Mouse (Mus musculus): ENCODE measurements around the gene Kazn. TPM values are rescaled to one million over a fixed set of nuclear protein-coding genes. Genes with fewer than 3 reads are reported as not detected.

Gene Kazn
- polyA plus RNA-seq, 1 experiment from 2014 or later = not detected

DNA sequence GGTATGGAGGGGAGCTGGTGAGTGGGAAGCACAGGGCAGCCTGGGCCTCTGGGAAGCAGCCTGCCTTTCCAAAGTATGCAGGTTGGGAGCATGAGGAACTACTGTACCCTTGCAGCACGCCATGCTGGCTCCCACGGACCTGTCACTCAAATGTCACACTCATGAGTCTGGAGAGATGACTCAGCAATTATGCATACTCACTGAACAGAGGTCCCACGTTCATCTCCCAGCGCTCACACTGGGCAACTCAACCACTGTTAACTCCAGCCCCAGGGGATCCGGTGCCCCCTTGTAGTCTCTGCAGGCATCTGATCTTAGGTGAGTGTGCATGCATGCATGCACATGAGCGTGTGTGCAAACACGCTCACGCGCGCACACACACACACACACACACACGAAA lies 184.6 kb downstream of the Kazn start:
- peaks cover 91% of the 10 kb centered on the region; the same call in 1 of the 2 replicates for H3K79me2 ChIP-seq (ENCODE audit: inconsistent target)
- no peak overlapping the region for H3K4me3 ChIP-seq (ENCODE audit: inconsistent target)
- 65% methylated on average over 11 of the region's 11 CpGs for WGBS (ENCODE audit: missing documents)
- H3K27ac ChIP-seq = no peak overlapping the region
- no peaks in the 10 kb centered on the region; the same call in 1 of the 2 replicates for H3K36me3 ChIP-seq (ENCODE audit: inconsistent target)

DNA sequence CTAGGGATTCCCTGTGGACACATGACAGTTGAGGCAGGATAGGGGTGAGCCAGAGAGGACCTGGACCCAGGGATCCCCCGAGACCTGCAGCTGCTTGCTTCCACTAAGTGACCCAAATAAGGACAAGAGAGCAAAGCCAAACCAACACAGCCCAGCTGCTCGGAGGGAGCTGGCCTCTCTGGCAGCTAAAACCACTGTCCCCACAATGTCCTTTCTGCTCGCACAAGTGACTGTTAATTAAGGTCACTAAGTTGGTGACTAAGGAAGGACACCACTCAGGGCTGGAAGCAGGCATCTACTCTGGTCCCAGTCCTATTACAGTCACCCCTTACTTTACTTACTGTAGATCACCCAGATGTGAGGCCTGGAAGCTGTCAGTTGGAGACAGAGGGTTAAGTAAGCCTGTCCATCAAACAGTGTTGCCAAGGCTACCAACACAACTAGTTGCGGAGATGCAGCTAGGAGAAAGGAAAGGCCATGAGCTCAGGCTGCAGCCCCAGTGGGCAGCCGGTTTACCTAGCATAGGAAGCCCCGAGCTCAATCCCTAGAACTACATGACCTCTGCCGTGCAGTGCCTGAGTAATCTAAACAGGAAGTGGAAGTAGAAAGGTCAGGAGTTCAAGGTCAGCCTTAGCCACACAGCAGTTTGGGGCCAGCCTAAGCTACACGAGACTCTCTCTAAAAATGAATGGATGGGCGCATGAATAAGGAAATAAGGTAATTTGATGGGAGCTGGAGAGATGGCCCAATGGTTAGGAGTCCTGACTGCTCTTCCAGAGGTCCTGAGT lies 185.3 kb downstream of the Kazn start:
- 74% methylated on average over 9 of the region's 9 CpGs for WGBS (ENCODE audit: missing documents)
- no peak overlapping the region for H3K27ac ChIP-seq
- H3K79me2 ChIP-seq (ENCODE audit: inconsistent target) = peaks cover 91% of the 10 kb centered on the region; the same call in 1 of the 2 replicates
- no peak overlapping the region for H3K4me3 ChIP-seq (ENCODE audit: inconsistent target)
- peaks cover 6% of the 10 kb centered on the region for H3K36me3 ChIP-seq (ENCODE audit: inconsistent target)

DNA sequence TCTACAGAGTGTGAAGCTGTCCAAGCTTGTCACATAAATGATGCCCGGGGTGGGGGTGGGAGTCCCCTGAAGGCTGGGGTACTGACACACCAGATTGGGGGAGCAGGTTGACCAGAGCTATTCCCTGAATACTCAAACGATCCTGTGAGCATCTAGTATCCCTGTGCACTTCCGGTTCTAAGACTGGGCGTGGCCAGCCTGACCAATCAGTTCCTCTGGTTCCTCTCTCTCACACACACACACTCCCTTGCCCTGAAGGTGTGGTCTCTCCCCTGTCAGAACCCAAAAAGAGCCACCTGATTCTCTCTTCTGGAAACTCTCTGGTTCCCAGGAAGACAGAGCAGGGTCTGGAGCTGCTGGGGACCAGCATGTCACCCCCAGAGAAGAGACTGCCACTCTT lies 185.9 kb downstream of the Kazn start:
- H3K4me3 ChIP-seq (ENCODE audit: inconsistent target) = no peak overlapping the region
- 55% methylated on average over 4 of the region's 4 CpGs for WGBS (ENCODE audit: missing documents)
- H3K27ac ChIP-seq = no peak overlapping the region
- H3K36me3 ChIP-seq (ENCODE audit: inconsistent target) = peaks cover 7% of the 10 kb centered on the region
- peaks cover 92% of the 10 kb centered on the region; the same call in 1 of the 2 replicates for H3K79me2 ChIP-seq (ENCODE audit: inconsistent target)

DNA sequence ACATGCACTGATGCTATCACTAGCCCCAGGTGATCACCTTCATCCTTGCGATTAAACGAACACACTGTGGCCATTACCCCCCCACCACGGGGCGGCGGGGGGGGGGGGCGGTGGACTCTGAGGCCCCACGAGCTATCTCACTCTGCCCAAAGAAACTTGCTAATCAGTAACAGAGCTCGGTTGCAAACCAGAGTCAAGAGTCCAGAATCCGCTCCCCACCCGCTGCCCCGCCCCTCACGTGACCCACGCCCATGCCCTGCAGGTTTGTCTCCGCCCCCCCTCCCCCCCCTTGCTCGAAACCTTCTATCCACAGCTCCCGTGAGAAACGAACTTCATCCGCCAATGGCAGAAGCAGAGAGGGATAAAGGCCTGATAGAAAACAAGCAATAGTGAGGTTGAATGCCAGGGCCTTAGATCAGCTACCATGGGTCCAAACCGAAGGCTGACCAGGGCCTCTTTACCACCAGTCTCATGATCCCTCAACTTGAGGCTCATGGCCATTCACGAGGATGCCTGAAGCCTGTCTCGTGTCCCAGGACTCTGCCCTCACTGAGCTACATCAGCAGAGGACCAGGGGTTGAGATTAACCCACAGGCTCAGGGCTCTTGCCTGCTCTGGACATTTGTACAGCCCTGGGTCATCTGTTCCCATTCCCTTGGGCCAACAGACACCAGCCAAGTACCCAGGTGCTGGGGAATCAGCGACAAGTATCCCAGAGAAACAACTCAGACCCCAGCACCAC lies 186.6 kb downstream of the Kazn start:
- Histone ChIP-seq H3K4me3 (ENCODE audit: inconsistent target) (no peak overlapping the region), H3K79me2 (ENCODE audit: inconsistent target) (peaks cover 93% of the 10 kb centered on the region; the same call in 1 of the 2 replicates), H3K27ac (no peak overlapping the region), H3K36me3 (ENCODE audit: inconsistent target) (peaks cover 7% of the 10 kb centered on the region)
- WGBS (ENCODE audit: missing documents) = 83% methylated on average over 20 of the region's 22 CpGs

Other genes starting within 250 kb of the Kazn start
- gene Fhad1, start 224.3 kb downstream of the Kazn start, polyA plus RNA-seq (2018) = 3.0 to 8.6 TPM (median 5.4 TPM) in 3 replicates
- gene Tmem51, start 155.1 kb downstream of the Kazn start, polyA plus RNA-seq (2018) = 18.5 to 64.2 TPM (median 46.5 TPM) in 3 replicates

Measured in macrophage (primary cell).